Mouse (Mus musculus): ENCODE measurements around the gene Stat5b. TPM values are rescaled to one million over a fixed set of nuclear protein-coding genes. Genes with fewer than 3 reads are reported as not detected.

Gene Stat5b
- polyA plus RNA-seq, 1 experiment, result 15.1 TPM

DNA sequence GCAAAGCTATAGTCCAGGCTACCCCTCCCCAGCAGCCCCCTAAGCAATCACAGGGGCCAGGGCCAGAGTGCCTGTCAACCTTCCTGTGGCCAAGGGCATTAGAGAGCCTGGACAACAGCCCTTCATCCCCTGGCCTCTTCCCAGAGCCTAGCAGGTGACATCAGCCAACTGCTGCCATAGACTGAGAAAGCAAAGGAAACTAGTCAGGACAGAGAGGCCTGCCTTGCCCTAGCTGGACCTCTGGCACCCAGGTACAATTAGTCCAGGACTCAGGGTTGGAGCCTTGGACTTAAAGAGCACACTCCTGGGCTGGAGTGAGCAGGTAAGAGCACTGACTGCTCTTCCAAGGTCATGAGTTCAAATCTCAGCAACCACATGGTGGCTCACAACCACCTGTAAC lies 34.9 kb upstream of the Stat5b start:
- H3K27ac ChIP-seq (replicated peaks; ENCODE audit: low read depth, low read length), result no peak overlapping the region
- H3K4me1 ChIP-seq (ENCODE audit: control insufficient read depth, insufficient read depth, insufficient read length, low read length), result no peaks in the 10 kb centered on the region
- no peak overlapping the region for H3K4me3 ChIP-seq (ENCODE audit: insufficient read depth, low read depth, low read length)

DNA sequence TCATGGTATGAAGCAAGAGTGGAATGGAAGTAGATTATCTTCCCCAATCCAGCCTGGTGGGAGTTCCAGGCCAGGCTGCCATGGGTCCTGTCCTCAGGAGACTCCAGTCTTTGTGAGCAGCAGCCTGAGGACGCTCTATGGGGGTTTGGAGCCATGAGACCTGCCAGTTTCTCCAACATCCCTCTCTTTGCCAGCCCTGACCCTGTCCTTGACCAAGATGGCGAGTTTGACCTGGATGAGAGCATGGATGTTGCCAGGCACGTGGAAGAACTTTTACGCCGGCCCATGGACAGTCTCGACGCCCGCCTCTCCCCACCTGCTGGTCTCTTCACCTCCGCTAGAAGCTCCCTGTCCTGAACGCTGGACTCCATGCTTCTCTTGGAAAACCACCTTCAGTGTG lies 33.1 kb upstream of the Stat5b start:
- H3K4me3 ChIP-seq (ENCODE audit: insufficient read depth, low read depth, low read length), result no peak overlapping the region
- no peak overlapping the region for H3K27ac ChIP-seq (replicated peaks; ENCODE audit: low read depth, low read length)
- H3K4me1 ChIP-seq (ENCODE audit: control insufficient read depth, insufficient read depth, insufficient read length, low read length), result no peaks in the 10 kb centered on the region

DNA sequence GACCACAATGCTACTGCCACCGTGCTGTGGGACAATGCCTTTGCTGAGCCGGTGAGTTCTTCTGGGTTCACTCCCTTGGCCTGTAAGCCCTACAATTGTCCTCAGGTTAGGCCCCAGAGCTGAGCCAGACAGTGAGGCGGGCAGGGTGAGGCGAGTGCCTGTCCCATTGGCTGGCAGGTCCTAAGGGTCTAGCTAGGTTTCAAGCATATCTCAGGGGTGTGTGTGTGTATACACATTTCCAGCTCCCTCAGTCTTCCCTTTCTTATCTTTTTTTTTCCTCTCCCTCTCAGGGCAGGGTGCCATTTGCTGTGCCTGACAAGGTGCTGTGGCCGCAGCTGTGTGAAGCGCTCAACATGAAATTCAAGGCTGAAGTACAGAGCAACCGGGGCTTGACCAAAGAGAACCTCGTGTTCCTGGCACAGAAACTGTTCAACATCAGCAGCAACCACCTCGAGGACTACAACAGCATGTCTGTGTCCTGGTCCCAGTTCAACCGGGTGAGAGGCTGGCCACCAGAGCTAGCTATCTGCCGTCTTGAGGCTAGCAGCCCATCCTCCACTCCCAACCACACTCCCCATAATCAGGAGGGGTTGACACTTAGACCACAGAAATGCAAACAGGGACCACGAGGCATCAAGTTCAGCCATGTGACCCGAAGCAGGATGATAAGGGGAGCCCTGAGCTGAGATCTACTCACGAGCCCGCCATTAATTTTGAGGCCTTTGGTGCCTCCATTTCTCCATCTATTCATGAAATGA lies 29.0 kb upstream of the Stat5b start:
- H3K4me1 ChIP-seq (ENCODE audit: control insufficient read depth, insufficient read depth, insufficient read length, low read length), result no peaks in the 10 kb centered on the region
- H3K27ac ChIP-seq (replicated peaks; ENCODE audit: low read depth, low read length), result no peak overlapping the region
- no peak overlapping the region for H3K4me3 ChIP-seq (ENCODE audit: insufficient read depth, low read depth, low read length)

DNA sequence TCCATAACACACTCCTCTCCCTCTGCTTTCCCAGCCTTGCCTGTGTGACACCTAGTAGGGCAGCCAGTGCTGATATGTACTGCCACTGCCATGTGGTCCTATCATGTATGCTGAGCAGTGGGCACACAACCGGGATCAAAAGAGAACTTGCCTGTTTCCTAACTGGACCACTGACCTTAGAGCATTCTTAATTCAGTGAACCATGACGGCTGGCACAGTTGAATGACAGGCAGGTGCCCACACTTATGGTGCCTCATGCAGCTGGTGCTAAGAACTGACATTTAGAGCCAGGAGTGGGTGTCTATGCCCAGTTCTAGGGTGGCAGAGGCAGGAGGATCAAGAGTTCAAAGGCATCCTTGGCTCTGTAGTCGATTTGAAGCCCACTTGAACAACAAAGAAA lies 25.2 kb upstream of the Stat5b start:
- Histone ChIP-seq H3K4me3 (ENCODE audit: insufficient read depth, low read depth, low read length) (no peak overlapping the region), H3K27ac (replicated peaks; ENCODE audit: low read depth, low read length) (no peak overlapping the region), H3K4me1 (ENCODE audit: control insufficient read depth, insufficient read depth, insufficient read length, low read length) (no peaks in the 10 kb centered on the region)

DNA sequence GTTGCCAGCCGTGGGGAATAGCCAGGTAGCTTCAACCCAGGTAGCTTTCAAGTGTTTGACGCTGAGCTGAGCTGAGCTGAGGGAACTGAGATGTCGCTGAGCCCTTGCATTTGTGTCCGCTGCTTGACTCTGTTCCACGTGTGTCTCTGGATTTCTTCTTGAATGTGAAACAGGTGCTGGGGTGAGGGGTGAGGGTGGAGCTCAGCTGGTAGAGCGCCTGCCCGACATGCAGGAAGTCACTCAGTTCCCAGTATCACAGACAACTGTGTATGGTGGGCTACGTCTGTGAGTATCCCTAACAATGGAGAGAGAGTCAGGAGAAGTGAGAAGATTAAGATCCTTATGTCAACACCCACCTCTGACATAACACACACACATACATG lies 20.4 kb upstream of the Stat5b start:
- H3K4me1 ChIP-seq (ENCODE audit: control insufficient read depth, insufficient read depth, insufficient read length, low read length), result peaks cover 9% of the 10 kb centered on the region
- H3K27ac ChIP-seq (replicated peaks; ENCODE audit: low read depth, low read length), result no peak overlapping the region
- H3K4me3 ChIP-seq (ENCODE audit: insufficient read depth, low read depth, low read length), result no peak overlapping the region

DNA sequence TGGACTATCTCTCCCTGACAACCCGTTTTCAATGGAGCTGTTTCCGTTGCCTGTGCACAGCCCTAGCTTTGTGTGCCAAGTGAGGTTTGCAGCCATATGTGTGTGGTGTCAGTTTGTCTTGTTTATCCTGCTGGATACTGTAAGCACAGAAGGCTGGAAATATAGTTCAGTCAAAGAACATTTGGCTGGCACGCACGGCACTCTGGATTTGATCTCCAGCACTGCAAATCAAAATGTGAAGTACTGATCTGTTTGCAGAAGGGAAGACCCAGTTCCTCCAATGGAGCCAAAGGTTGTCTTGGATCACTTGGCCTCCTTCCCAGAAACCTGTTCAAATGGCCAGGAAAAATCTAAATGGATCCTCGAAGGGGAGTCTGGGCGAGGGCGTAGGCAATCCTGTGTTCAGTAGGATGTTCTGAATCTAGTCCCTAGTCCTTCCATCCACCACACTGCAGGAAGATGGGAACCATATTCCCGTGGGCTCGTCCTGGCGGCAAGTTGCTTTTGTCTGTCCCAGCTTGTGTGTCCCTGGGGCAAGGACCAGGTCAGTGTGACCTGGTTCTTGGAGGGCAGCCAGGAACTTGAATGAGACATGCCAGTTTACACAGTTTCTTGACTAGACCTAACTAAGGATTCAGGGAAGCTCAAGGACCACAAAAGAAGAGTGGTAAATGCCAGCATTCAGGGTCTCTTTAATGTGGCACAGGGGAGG lies 19.9 kb upstream of the Stat5b start:
- Histone ChIP-seq H3K27ac (replicated peaks; ENCODE audit: low read depth, low read length) (no peak overlapping the region), H3K4me1 (ENCODE audit: control insufficient read depth, insufficient read depth, insufficient read length, low read length) (peaks cover 9% of the 10 kb centered on the region), H3K4me3 (ENCODE audit: insufficient read depth, low read depth, low read length) (no peak overlapping the region)

DNA sequence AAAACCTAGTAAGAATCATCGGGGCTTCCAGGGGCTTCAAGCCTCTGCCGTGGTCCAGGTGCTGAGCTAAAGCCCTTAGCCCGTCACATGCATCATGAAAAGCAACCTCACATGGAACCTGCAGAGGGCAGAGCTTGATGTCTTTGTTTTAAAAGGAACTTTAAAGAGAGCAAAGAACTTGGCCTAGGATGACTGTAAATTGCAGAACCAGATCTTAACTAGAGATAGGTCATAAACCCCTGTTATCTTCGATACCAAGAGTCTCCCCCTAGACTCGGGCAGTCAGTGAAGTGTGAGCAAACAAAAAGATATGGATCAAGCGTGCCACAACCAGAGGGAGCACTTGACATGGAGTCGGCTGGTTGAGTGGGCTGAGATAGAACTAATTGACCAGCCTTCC lies 15.1 kb upstream of the Stat5b start:
- Histone ChIP-seq H3K4me3 (ENCODE audit: insufficient read depth, low read depth, low read length) (no peak overlapping the region), H3K4me1 (ENCODE audit: control insufficient read depth, insufficient read depth, insufficient read length, low read length) (peaks cover 18% of the 10 kb centered on the region), H3K27ac (replicated peaks; ENCODE audit: low read depth, low read length) (no peak overlapping the region)

DNA sequence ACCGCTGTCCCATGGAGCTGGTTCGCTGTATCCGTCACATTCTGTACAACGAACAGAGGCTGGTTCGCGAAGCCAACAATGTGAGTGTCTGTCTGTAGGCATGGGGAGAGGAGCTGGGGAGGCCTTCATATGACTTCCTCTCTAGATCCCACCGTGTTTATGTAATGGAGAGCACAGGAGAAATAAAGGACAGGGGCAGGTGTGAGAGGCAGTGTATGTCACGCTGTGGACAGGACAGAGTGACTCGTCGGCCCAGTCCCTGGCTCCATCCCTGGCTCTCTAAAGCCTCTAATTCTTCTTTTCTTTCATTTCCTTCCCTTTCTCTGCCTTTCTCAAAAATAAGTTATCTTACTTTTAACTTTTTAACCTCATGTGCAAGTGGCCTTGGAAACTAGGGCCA lies 12.6 kb upstream of the Stat5b start:
- Histone ChIP-seq H3K4me1 (ENCODE audit: control insufficient read depth, insufficient read depth, insufficient read length, low read length) (peaks cover 20% of the 10 kb centered on the region), H3K27ac (replicated peaks; ENCODE audit: low read depth, low read length) (no peak overlapping the region), H3K4me3 (ENCODE audit: insufficient read depth, low read depth, low read length) (no peak overlapping the region)

DNA sequence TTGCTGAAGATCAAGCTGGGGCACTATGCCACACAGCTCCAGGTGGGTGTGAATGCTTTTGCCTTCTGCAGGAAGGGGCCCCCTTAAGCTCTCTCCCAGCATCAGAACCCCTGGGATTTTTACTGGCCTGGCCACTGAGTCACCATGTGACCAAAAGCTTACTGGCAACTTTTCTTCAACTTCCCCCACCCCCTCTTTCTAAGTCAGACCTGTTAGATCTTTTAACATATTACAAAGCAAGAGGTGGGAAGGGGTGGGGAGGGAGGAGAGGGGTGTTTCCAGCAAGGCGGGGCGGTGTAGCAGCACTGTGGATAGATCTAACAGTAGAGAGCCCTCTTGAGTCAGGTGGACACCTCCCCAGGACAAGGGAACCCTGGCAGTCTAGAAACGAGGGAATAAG lies 11.3 kb upstream of the Stat5b start:
- peaks cover 24% of the 10 kb centered on the region for H3K4me1 ChIP-seq (ENCODE audit: control insufficient read depth, insufficient read depth, insufficient read length, low read length)
- H3K4me3 ChIP-seq (ENCODE audit: insufficient read depth, low read depth, low read length), result peak overlapping the region; percentile 72; the same call in 1 of the 2 replicates
- H3K27ac ChIP-seq (replicated peaks; ENCODE audit: low read depth, low read length), result no peak overlapping the region; the same call in 1 of the 2 replicates

DNA sequence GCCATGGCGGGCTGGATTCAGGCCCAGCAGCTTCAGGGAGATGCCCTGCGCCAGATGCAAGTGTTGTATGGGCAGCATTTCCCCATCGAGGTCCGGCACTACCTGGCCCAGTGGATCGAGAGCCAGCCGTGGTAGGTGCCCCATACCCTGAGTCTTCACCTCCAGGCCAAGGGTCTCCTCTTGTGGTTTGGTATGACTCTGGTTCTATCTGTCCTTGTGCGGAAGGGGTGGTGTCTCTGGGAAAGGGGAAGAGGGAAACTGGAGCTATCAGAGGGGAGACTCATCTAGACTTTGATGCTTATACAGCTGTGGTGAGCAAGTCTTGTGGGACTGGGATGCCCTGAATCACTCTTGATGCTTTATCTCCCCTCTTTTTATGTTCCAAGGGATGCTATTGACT lies 10.8 kb upstream of the Stat5b start:
- H3K27ac ChIP-seq (replicated peaks; ENCODE audit: low read depth, low read length), result peak overlapping the region; percentile 25
- H3K4me1 ChIP-seq (ENCODE audit: control insufficient read depth, insufficient read depth, insufficient read length, low read length), result peaks cover 24% of the 10 kb centered on the region
- H3K4me3 ChIP-seq (ENCODE audit: insufficient read depth, low read depth, low read length), result peak overlapping the region; percentile 72

DNA sequence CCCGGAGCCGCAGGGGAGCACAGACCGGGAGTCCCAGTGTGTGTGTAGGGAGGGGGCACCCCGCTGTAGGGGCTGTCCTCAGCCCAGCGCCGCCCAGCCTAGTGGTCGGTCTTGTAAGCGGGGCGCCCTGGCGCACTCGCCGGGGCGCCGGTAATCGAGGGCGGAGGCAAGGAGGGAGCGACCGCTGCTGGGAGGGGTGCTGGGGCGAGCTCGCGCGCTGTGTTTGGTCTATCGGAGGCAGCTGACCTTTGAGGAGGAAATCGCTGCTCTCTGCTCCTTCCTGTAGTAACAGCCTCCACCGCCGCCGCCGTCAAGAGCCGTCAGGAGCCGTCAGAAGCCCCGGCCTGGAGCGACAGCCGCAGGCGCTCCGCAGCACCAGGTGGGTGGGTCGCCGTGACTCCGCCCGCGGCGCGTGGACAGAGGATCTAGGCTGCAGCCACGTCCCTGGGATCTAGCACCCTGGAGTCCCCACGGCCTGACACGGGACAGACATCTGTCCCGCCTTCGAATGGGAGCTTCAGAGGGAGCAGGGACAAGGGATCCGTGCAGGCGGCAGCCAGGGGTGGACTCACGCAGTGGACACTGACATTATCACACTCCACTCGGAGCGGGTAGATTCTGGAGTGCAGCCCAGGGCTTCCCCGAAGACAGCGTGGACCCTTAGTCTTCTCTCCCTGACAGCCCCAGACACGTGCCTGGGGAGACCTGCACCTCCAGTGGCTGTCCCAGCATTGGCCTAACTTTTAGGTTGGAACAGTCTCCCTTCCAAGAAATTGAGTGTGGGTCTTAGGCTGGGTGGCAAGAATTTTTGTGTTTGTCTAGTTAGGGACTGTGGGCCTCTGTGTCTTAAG lies 9.9 kb upstream of the Stat5b start:
- Histone ChIP-seq H3K27ac (replicated peaks; ENCODE audit: low read depth, low read length) (peak overlapping the region; percentile 25), H3K4me3 (ENCODE audit: insufficient read depth, low read depth, low read length) (peak overlapping the region; percentile 72), H3K4me1 (ENCODE audit: control insufficient read depth, insufficient read depth, insufficient read length, low read length) (peaks cover 24% of the 10 kb centered on the region)

DNA sequence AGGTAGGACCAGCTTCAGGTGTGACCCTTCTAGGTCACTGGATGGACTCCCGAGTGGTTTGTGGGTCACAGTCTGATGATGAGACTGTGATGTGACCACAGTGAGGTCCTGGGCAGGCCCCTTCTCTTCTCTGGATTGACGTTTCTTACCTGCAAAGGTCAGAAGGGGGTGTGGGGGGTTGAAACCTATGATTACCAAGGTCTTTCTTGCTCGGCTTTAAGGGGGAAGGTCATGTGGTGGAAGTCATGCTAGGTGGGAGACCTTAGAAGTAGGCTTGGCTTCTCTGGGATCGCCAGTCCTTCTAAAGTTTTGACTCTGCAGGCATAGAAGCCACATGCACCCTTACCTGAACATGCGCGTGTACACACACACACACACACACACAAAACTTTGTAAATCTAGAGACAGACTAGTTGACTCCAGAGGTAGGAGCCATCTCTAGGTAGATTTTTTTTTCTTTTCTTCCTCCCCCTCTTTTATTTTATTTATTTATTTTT lies 9.1 kb upstream of the Stat5b start:
- peak overlapping the region; percentile 40 for H3K27ac ChIP-seq (replicated peaks; ENCODE audit: low read depth, low read length)
- H3K4me3 ChIP-seq (ENCODE audit: insufficient read depth, low read depth, low read length), result peak overlapping the region; percentile 44
- H3K4me1 ChIP-seq (ENCODE audit: control insufficient read depth, insufficient read depth, insufficient read length, low read length), result peaks cover 24% of the 10 kb centered on the region

DNA sequence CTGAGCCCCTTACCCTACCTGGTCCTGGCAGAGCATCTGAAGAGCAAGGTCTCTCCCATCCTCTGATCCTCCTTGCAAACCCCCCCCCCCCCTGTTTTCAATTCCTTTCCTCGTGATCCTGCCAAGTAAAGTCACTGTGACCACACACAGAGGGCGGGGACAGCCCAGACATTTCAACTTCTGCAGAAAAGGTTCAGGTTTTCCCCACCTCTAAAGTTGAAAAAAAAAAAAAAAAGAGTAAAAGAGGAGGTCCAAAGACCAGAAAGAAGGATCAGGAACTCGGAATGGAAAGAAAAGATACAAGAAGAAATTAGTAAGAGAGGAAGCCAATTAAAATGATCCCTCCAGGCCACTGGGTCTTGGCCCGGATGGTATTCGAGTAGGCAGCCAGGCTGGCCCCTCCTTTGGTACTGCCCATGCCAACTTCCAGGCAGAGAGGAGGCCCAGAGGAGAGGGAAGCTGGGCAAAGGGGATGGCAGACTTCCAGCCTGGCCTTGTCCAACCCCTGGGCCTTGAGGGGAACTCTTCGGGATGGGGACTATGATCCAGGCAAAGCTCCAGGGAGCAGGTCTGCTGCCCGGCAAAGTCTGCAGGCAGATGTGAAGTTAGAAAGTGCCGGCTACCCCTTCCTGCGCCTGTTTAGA lies 8.5 kb upstream of the Stat5b start, which contains the start of gene Stat5a:
Gene Stat5a, plus strand, starts transcription at position 417 of the 644 bp plus-strand sequence.
- Histone ChIP-seq H3K4me3 (ENCODE audit: insufficient read depth, low read depth, low read length) (peak within 1 kb of the TSS; percentile 72), H3K27ac (replicated peaks; ENCODE audit: low read depth, low read length) (peak within 1 kb of the TSS; percentile 64), H3K4me1 (ENCODE audit: control insufficient read depth, insufficient read depth, insufficient read length, low read length) (peaks cover 24% of the 10 kb centered on the region)

DNA sequence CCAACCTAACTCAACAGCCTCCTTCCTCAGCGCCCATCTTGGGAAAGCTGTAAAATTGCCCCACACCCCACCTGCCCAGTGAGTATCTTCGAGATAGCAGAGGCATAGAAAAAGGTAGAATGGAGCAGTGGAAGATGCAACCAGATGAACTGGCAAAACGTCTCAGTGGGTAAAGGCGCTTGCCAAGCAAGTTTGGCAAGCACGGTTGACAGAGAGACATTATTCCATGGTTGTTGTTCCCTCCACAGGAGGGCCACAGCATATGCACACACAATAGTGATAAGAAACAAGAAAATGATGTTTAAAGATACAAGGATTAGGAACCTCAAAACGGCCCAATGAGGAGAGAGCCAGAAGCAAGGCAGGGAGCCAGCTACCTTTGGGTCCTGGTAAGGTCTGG lies 7.4 kb upstream of the Stat5b start:
- Histone ChIP-seq H3K4me3 (ENCODE audit: insufficient read depth, low read depth, low read length) (no peak overlapping the region), H3K27ac (replicated peaks; ENCODE audit: low read depth, low read length) (peak overlapping the region; percentile 64; the same call in 1 of the 2 replicates)

More for the DNA sequence above, 7.4 kb upstream of the Stat5b start:
- peaks cover 24% of the 10 kb centered on the region for H3K4me1 ChIP-seq (ENCODE audit: control insufficient read depth, insufficient read depth, insufficient read length, low read length)
